Mouse (Mus musculus) cerebellum, adult 2 months (tissue): Measurements from ENCODE around the gene Olfr1316.

ENCODE experiments used
- CTCF ChIP-seq: fragments of 200-500 bp; IDR thresholded peaks from 2 replicates; pipeline ENCODE4 v1.5.1; 2011; ENCODE audit warnings: low read depth, mild to moderate bottlenecking, control low read depth, low read length, moderate library complexity, borderline replicate concordance; ENCODE audit not compliant: insufficient read depth
- POLR2A ChIP-seq: fragments of 200-500 bp; IDR thresholded peaks from 2 replicates; pipeline ENCODE4 v1.6.1; 2011; ENCODE audit warnings: low read length, control low read depth, borderline replicate concordance; ENCODE audit not compliant: insufficient read depth

GRCm38 (mm10) chr2:112134877-112135276, at the start of gene Olfr1316:
- TF ChIP-seq POLR2A (no peak), CTCF (no peak)
